Mouse (Mus musculus): ENCODE measurements around the gene Adora2a. TPM values are rescaled to one million over a fixed set of nuclear protein-coding genes. Genes with fewer than 3 reads are reported as not detected.
"Not testable (repeated sequence)": the region's sequence is repeated elsewhere in the genome, so short reads cannot be mapped to it uniquely, and the experiment has no call there.

The Adora2a gene
- polyA plus RNA-seq, 1 experiment from 2014 or later, result 6.8 TPM

DNA sequence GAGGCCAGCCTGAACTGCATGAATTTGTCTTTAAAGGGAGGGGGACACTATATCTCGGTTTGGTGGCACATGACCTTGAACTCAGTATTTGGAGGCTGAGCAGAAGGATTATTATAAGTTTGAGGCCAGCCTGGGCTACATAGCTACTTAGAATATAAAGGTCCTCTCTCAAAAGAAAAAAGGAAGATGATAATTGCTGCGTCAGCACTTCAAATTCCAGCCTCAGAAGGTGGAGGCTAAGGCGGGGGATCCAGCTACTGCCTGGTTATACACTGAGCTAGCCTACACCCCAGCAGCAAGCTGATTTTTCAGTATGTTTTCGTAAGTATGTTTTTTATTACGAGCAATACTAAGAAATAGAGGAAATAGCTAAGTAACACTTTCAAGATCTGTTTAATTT is 26.0 kb upstream of the Adora2a start:
- H3K9ac ChIP-seq (ENCODE audit: low read length), result no peak overlapping the region
- no peak overlapping the region for H3K4me2 ChIP-seq (ENCODE audit: low read length)
- H3K36me3 ChIP-seq (ENCODE audit: control insufficient read depth, insufficient read depth, low read length), result 0 out of 2 replicates have a peak, but pooled peaks cover 25% of the 10 kb centered on the region
- no peak overlapping the region for H3K27ac ChIP-seq (replicated peaks in 1 of 2; ENCODE audit: control insufficient read depth in 1 of 2, insufficient read depth in 1 of 2, low read depth in 2 of 2, low read length in 2 of 2)
- peaks cover 2 to 14% of the 10 kb centered on the region in 2 experiments; a peak in 3 of 4 replicates for H3K4me1 ChIP-seq (ENCODE audit: control insufficient read depth in 2 of 2, insufficient read depth in 2 of 2, low read length in 2 of 2)
- no peak overlapping the region for H3K4me3 ChIP-seq (ENCODE audit: control insufficient read depth in 1 of 2, insufficient read depth in 1 of 2, low read depth in 1 of 2, low read length in 2 of 2)
- ATAC-seq (ENCODE audit: insufficient number of reproducible peaks, insufficient read depth, low FRiP score, low read depth), result no peak
- no peaks in the 10 kb centered on the region for H3K9me3 ChIP-seq (ENCODE audit: control insufficient read depth, low read length)
- 87% methylated on average over 5 of the region's 5 CpGs for WGBS
- no peaks in the 10 kb centered on the region for H3K27me3 ChIP-seq (ENCODE audit: control insufficient read depth, insufficient read depth, low read length)

DNA sequence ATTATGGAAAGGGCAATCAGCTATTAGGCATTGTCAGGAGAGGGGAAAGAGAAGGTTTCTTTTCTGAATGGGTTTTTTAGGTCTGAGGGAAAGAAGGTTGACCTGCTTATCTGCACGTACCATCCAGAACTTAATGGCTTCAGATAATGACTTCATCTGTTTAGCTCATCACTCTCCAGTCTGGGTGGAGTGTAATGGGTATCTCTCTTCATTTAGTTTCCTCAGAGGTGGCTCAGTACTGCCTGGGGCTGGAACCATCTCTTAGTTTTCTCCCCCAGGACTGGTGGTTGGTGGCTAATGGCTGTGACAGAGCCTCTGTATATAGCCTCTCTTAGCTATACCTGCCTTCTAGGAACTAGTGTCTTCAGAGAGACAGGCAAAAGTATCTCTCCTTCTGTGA is 25.3 kb upstream of the Adora2a start:
- Histone ChIP-seq H3K27me3 (ENCODE audit: control insufficient read depth, insufficient read depth, low read length) (no peaks in the 10 kb centered on the region), H3K4me2 (ENCODE audit: low read length) (no peak overlapping the region), H3K9ac (ENCODE audit: low read length) (no peak overlapping the region), H3K4me3 (ENCODE audit: control insufficient read depth in 1 of 2, insufficient read depth in 1 of 2, low read depth in 1 of 2, low read length in 2 of 2) (no peak overlapping the region), H3K9me3 (ENCODE audit: control insufficient read depth, low read length) (no peaks in the 10 kb centered on the region), H3K27ac (replicated peaks in 1 of 2; ENCODE audit: control insufficient read depth in 1 of 2, insufficient read depth in 1 of 2, low read depth in 2 of 2, low read length in 2 of 2) (no peak overlapping the region), H3K36me3 (ENCODE audit: control insufficient read depth, insufficient read depth, low read length) (peaks cover 25% of the 10 kb centered on the region; the same call in 1 of the 2 replicates), H3K4me1 (ENCODE audit: control insufficient read depth in 2 of 2, insufficient read depth in 2 of 2, low read length in 2 of 2) (peaks cover 2 to 14% of the 10 kb centered on the region in 2 experiments; a peak in 3 of 4 replicates)
- WGBS, result 84% methylated on average over 1 of the region's 1 CpGs
- ATAC-seq (ENCODE audit: insufficient number of reproducible peaks, insufficient read depth, low FRiP score, low read depth), result no peak

DNA sequence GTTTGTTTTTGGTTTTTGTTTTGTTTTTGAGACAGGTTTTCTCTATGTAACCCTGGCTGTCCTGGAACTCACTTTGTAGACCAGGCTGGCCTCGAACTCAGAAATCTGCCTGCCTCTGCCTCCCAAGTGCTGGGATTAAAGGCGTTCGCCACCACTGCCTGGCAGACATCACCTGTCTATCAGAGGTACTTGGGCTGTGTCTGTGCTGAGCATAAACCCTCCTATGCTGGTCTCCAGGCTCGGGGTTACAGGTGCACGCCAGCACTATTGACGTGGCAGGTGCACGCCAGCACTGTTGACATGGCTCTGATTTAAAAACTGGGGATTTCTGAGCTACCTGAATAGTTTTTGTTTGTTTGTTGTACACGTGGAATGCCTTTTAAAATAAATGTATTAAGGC is 24.5 kb upstream of the Adora2a start:
- not testable (repeated sequence) for H3K4me3 ChIP-seq (ENCODE audit: control insufficient read depth in 1 of 2, insufficient read depth in 1 of 2, low read depth in 1 of 2, low read length in 2 of 2)
- WGBS, result 90% methylated on average over 8 of the region's 8 CpGs

DNA sequence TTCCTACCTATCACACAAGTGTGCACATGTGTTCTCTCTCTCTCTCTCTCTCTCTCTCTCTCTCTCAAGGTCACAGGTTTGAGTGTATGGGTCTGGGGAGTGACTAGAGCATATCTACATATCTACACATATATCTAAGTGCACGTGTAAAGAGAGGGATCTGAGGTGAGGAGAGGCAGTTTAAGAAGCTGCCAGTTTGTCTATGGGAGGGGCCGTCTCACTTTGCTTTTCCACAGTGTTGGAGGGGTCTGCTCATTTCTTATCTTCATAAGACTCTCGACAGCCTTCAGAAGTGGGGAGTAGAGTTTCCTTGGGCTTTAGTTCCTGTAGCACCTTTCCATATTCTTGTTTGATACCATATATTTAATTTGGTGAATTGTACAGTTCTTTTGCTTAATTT is 23.4 kb upstream of the Adora2a start:
- H3K4me3 ChIP-seq (ENCODE audit: control insufficient read depth in 1 of 2, insufficient read depth in 1 of 2, low read depth in 1 of 2, low read length in 2 of 2), result no peak overlapping the region
- H3K27ac ChIP-seq (replicated peaks in 1 of 2; ENCODE audit: control insufficient read depth in 1 of 2, insufficient read depth in 1 of 2, low read depth in 2 of 2, low read length in 2 of 2), result no peak overlapping the region
- no peak for ATAC-seq (ENCODE audit: insufficient number of reproducible peaks, insufficient read depth, low FRiP score, low read depth)
- H3K4me1 ChIP-seq (ENCODE audit: control insufficient read depth in 2 of 2, insufficient read depth in 2 of 2, low read length in 2 of 2), result peaks cover 2 to 14% of the 10 kb centered on the region in 2 experiments; a peak in 3 of 4 replicates
- H3K9ac ChIP-seq (ENCODE audit: low read length), result no peak overlapping the region
- no peaks in the 10 kb centered on the region for H3K9me3 ChIP-seq (ENCODE audit: control insufficient read depth, low read length)
- H3K4me2 ChIP-seq (ENCODE audit: low read length), result no peak overlapping the region
- WGBS, result 28% methylated on average over 3 of the region's 3 CpGs
- no peaks in the 10 kb centered on the region for H3K27me3 ChIP-seq (ENCODE audit: control insufficient read depth, insufficient read depth, low read length)
- H3K36me3 ChIP-seq (ENCODE audit: control insufficient read depth, insufficient read depth, low read length), result peaks cover 29% of the 10 kb centered on the region; the same call in 1 of the 2 replicates

More for the DNA sequence above, 24.5 kb upstream of the Adora2a start:
- H3K4me1 ChIP-seq (ENCODE audit: control insufficient read depth in 2 of 2, insufficient read depth in 2 of 2, low read length in 2 of 2), result peaks cover 2 to 14% of the 10 kb centered on the region in 2 experiments; a peak in 3 of 4 replicates
- not testable (repeated sequence) for ATAC-seq (ENCODE audit: insufficient number of reproducible peaks, insufficient read depth, low FRiP score, low read depth); H3K27me3 ChIP-seq (ENCODE audit: control insufficient read depth, insufficient read depth, low read length); H3K9me3 ChIP-seq (ENCODE audit: control insufficient read depth, low read length); H3K4me2 ChIP-seq (ENCODE audit: low read length); H3K9ac ChIP-seq (ENCODE audit: low read length); H3K27ac ChIP-seq (replicated peaks in 1 of 2; ENCODE audit: control insufficient read depth in 1 of 2, insufficient read depth in 1 of 2, low read depth in 2 of 2, low read length in 2 of 2)
- H3K36me3 ChIP-seq (ENCODE audit: control insufficient read depth, insufficient read depth, low read length), result peaks cover 29% of the 10 kb centered on the region; the same call in 1 of the 2 replicates

DNA sequence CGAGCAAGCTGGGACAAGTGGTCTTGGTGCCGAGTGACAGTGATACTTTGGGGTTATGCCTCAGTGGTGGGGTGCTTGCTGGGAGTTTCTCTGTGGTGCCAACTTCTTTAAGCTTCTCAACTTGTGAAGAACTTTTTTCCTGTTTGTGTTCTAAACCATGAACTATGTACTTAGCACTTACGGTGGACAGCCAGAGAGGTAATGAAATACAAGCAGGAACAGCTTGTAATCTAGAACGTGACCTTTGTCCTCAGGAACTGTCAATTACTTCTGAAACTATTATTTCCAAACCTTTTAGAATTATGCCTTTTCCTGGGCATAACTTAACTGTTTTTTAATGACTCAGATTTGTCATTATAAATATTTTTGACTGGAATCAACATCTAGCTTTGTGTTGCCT is 22.3 kb upstream of the Adora2a start:
- H3K9me3 ChIP-seq (ENCODE audit: control insufficient read depth, low read length), result no peaks in the 10 kb centered on the region
- H3K4me2 ChIP-seq (ENCODE audit: low read length), result no peak overlapping the region
- peaks cover 23% of the 10 kb centered on the region; the same call in 1 of the 2 replicates for H3K36me3 ChIP-seq (ENCODE audit: control insufficient read depth, insufficient read depth, low read length)
- WGBS, result 43% methylated on average over 4 of the region's 4 CpGs
- no peak overlapping the region for H3K9ac ChIP-seq (ENCODE audit: low read length)
- H3K4me3 ChIP-seq (ENCODE audit: control insufficient read depth in 1 of 2, insufficient read depth in 1 of 2, low read depth in 1 of 2, low read length in 2 of 2), result no peak overlapping the region
- H3K4me1 ChIP-seq (ENCODE audit: control insufficient read depth in 2 of 2, insufficient read depth in 2 of 2, low read length in 2 of 2), result peaks cover 5 to 15% of the 10 kb centered on the region in 2 experiments
- no peak for ATAC-seq (ENCODE audit: insufficient number of reproducible peaks, insufficient read depth, low FRiP score, low read depth)
- no peak overlapping the region for H3K27ac ChIP-seq (replicated peaks in 1 of 2; ENCODE audit: control insufficient read depth in 1 of 2, insufficient read depth in 1 of 2, low read depth in 2 of 2, low read length in 2 of 2)
- no peaks in the 10 kb centered on the region for H3K27me3 ChIP-seq (ENCODE audit: control insufficient read depth, insufficient read depth, low read length)

DNA sequence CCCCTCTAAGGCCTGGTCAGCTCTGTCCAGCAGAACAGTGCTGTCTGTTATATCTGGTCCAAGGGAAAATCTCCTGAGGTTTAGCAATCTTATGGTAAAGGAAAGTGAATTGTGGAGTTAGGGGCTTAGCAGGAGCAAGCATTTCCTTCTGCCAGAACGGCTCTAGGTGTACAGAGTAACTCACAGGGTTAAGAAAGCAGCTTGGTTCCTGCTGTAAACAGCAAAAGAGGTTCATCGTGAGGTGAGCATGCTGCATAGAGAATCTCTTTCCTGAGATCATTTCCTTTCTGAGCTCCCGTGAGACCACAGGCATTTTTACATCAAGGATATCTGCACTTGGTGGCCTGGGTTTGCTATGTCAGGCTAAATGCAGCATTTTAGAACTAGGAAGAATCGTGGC is 21.8 kb upstream of the Adora2a start:
- Histone ChIP-seq H3K27ac (replicated peaks in 1 of 2; ENCODE audit: control insufficient read depth in 1 of 2, insufficient read depth in 1 of 2, low read depth in 2 of 2, low read length in 2 of 2) (no peak overlapping the region), H3K27me3 (ENCODE audit: control insufficient read depth, insufficient read depth, low read length) (no peaks in the 10 kb centered on the region), H3K4me1 (ENCODE audit: control insufficient read depth in 2 of 2, insufficient read depth in 2 of 2, low read length in 2 of 2) (peaks cover 10 to 21% of the 10 kb centered on the region in 2 experiments), H3K9me3 (ENCODE audit: control insufficient read depth, low read length) (no peaks in the 10 kb centered on the region), H3K9ac (ENCODE audit: low read length) (no peak overlapping the region), H3K4me3 (ENCODE audit: control insufficient read depth in 1 of 2, insufficient read depth in 1 of 2, low read depth in 1 of 2, low read length in 2 of 2) (no peak overlapping the region), H3K36me3 (ENCODE audit: control insufficient read depth, insufficient read depth, low read length) (peaks cover 20% of the 10 kb centered on the region; the same call in 1 of the 2 replicates), H3K4me2 (ENCODE audit: low read length) (no peak overlapping the region)
- WGBS, result 44% methylated on average over 4 of the region's 4 CpGs
- ATAC-seq (ENCODE audit: insufficient number of reproducible peaks, insufficient read depth, low FRiP score, low read depth), result no peak

DNA sequence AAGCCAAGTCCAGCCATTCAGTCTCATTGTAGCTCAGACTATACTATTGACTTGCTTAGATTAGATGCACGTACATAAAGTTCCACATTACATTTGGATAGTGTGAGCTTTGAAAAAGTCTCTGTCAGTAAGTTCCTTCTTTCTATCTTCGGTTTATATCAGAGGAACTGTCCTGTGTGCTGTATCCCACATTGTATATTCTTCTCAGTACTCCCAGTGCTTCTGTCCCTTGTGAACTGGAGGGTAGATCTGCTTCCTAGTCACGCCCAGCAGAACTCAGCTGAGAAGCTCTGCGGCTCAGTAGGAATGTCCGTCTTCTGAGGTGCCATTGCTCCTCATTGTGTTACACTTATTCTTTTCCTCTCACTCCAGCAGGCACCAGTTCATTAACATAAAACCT is 18.1 kb upstream of the Adora2a start:
- Histone ChIP-seq H3K27me3 (ENCODE audit: control insufficient read depth, insufficient read depth, low read length) (no peaks in the 10 kb centered on the region), H3K36me3 (ENCODE audit: control insufficient read depth, insufficient read depth, low read length) (peaks cover 27% of the 10 kb centered on the region; the same call in 1 of the 2 replicates), H3K4me3 (ENCODE audit: control insufficient read depth in 1 of 2, insufficient read depth in 1 of 2, low read depth in 1 of 2, low read length in 2 of 2) (no peak overlapping the region), H3K4me1 (ENCODE audit: control insufficient read depth in 2 of 2, insufficient read depth in 2 of 2, low read length in 2 of 2) (peaks cover 18 to 40% of the 10 kb centered on the region in 2 experiments), H3K4me2 (ENCODE audit: low read length) (no peak overlapping the region), H3K27ac (replicated peaks in 1 of 2; ENCODE audit: control insufficient read depth in 1 of 2, insufficient read depth in 1 of 2, low read depth in 2 of 2, low read length in 2 of 2) (no peak overlapping the region), H3K9ac (ENCODE audit: low read length) (no peak overlapping the region), H3K9me3 (ENCODE audit: control insufficient read depth, low read length) (no peaks in the 10 kb centered on the region)
- 91% methylated on average over 5 of the region's 5 CpGs for WGBS
- ATAC-seq (ENCODE audit: insufficient number of reproducible peaks, insufficient read depth, low FRiP score, low read depth), result no peak
